Mouse (Mus musculus) lung, postnatal 0 days (tissue): ENCODE measurements at regions not wholly inside any gene's neighbourhood (a gene's known extent, or its start where the extent isn't known, plus 50 kb on each side); places are given as distances from the start of the nearest gene placed in this dataset.

Source experiments
- CTCF ChIP-seq: IDR thresholded peaks from 2 replicates; pipeline ENCODE4 v1.5.1; 2016; ENCODE audit warnings: antibody characterized with exemption, mild to moderate bottlenecking
- EP300 ChIP-seq: IDR thresholded peaks from 2 replicates; pipeline ENCODE4 v1.6.1; 2016; ENCODE audit warnings: antibody characterized with exemption, mild to moderate bottlenecking, control low read depth

- TF ChIP-seq CTCF (no peak), EP300 (no peak)
These were observed 217.1 kb upstream of the Vstm2b start for GRCm38 (mm10) chr7:40680993-40681392.
